Mouse (Mus musculus): ENCODE measurements around the gene Crb2. TPM values are rescaled to one million over a fixed set of nuclear protein-coding genes. Genes with fewer than 3 reads are reported as not detected.

The Crb2 gene
- total RNA-seq, 2 experiments from 2014 or later: 1.1 to 2.7 TPM

- no peak for DNase-seq (ENCODE audit: low spot score in 2 of 2)
Observed at GRCm38 (mm10) chr2:37766027-37766761, 9.9 kb upstream of the Crb2 start.

DNA sequence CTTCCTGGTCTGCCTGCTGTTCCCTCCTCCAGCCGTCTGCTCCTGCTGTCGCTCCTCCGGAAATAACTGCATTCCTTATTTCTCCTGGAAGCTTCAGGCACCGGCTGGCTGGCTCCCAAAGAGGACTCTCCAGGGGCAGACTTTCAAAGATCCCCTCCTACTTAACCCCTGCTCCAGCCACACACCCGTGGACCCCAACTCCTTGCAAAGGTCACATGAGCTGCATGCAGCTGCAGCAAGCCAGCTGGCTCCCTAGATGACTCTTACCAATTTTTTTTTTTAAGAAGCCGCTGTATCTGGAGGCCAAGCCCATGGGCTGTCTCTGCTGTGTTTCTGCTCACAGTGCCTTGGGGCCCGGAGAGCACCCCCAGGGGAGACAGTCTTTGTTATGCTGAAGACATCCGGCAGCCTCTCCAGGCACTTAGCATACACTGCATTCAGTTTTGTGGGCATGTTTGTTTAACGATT lies 8.9 kb upstream of the Crb2 start:
- DNase-seq (ENCODE audit: low spot score in 2 of 2): no peak

DNA sequence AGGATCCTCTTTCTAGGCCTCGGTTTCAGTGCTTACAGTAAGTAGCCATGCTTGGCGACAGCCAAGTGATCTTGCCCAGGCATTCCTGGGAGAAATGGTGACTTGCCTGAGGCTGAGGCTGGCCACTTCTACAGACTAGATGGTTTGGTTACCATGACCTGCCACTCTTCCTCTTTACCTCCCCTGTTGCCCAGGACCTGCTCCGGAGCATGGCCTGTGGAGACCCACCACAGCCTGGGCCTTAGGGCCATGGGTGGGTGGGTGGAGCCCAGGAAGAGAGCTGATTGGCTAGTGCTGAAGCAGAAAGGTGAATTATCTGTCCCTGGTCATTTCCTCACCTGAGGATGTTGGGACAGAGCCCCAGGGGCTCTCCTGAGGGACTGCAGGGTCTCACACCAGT lies 8.3 kb upstream of the Crb2 start:
- DNase-seq (ENCODE audit: low spot score in 2 of 2): no peak

DNA sequence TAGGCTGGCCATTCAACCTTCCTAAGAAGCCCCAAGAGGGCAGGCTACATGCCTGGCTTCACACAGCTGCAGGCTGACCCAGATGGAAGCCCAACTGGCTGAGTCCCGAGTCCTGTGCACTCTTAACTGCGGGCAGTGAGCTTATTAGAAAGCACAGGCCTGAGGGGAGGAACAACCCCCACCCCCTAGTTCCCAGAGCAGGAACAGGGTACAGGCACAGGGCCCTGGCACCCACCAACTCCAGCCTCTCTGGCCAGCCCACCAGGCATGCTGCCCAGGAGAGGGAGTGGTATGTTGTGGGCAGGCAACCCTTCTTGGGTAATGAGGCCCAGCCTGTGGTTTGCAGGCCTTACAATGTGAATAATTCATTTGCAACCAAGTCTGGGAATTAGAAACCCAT lies 7.1 kb upstream of the Crb2 start:
- no peak for DNase-seq (ENCODE audit: low spot score in 2 of 2)

- DNase-seq (ENCODE audit: low spot score in 2 of 2): no peak
Observed at GRCm38 (mm10) chr2:37769793-37770192, 6.3 kb upstream of the Crb2 start.

DNA sequence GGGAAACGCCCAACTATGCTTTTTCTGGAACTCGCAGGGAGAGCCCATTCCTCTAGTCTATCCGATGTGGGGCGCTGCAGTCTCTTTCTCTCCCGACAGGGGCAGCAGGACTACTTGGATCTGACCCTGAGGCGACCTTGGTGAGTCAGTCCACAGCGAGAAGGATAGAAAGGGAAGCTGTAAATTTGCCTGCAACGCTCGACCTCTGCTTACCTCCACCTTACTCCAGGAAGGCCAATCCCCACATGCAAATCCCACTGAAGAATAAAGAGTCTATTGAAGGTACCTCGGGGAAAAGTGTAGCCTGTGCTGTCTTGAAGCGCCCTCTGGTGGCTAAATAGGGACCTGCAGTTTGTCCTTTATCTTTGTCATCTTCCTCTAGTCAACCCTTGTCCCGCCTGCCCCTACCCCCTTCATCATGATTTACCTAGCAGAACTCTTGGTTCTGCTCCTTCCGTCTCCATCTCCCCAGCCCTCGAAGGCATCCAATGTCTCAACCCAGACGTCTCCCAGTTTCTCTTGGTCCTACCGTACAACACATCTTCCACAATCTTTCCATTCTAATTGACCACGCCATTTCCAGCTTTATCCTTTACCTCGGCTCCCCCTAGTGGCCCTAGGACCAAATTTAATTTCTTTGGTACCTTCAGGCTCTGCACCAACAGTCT lies 4.3 kb upstream of the Crb2 start:
- DNase-seq (ENCODE audit: low spot score in 2 of 2): peak; percentile 43 to 76

DNA sequence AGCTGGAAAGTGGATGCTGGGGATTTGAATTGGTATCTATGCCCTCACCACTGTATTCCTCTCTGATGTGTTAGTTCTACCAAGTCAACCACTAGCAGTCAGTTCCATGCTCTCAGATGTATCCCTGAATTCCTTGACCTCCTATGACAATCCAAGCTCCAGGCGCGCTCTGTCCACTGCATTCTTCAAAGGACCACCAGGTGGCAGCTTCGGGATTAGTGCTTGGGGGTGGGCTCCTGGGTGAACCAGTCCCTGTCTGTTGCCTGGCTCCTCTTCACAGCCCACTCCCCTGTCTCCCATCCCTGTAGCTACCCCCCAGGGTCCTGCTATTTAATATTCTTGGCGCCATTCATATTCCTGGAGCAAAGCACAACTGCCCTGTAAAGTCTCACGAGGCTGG lies 1.5 kb upstream of the Crb2 start:
- peak in 1 of 2 experiments; percentile 33 for DNase-seq (ENCODE audit: low spot score in 2 of 2)

GRCm38 (mm10) chr2:37776611-37777411 lies 762 bp downstream of the Crb2 start:
- DNase-seq (ENCODE audit: low spot score in 2 of 2): no peak

DNA sequence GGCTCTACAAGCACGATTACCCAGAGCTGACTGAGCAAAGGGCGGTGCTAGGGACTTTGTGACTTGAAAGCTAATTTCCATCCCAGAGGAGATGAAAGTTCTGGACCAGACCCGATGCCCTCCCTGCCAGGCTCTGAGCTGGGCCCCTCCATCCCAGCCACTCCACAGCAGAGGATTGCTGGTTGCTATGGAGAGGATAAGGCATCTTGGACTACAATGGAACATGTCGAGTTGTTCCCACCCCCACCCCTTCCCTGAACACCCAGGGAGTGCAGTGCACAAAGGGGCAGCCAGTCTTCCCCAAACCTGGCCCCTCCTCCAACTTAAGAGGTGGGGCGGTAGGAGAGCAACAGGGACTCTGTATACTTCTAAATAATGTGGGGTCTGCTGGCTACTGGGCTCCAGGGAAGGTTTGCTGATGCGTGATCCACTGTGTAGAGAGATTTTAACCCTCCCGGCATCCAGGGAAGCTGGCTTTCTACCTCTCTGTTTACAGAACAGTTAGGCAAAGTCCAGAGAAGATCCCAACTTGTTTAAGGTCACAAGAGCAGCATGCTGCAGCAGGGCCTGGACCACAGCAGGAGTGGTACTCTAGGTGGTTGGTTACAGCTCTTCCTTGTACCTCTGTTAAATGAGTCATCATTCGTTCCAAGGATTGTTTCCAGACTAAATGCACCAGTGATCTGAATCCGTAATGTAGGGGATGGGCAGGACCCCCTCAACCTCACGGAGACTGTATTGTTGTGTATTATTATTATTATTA lies 2.1 kb downstream of the Crb2 start:
- DNase-seq (ENCODE audit: low spot score in 2 of 2): no peak

DNA sequence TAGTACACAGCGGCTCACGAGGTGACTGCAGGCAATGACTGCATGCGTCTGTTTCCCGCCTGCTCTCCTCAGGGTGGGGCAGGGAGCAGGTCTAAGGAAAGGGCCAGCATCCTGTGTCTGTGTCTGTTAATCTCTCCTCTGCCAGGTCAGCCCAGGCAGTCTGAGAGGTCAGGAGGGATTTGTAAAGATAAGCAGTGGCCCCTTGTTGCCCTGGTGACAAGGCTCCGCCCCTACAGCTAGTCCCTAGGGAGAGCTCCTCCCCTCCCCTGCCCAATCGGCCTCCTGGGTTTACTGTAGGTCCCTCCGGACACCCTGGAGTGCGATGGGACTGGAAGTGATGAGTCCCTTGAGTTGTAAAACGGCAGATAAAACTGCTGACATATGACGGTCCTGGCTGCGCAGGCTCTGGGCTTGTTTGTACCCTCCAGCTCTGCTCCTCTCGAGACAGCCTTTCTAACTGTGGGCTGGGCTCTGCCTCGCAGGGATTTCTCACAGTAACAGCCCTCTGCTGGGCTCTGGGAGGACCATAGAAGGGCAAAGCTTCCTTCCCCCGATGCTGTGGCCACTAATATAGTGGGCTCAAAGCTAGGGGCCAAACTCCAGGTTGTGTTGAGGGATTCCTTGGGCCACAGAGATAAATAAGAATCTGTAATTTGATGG lies 4.4 kb downstream of the Crb2 start:
- DNase-seq (ENCODE audit: low spot score in 2 of 2): peak in 1 of 2 experiments; percentile 33

DNA sequence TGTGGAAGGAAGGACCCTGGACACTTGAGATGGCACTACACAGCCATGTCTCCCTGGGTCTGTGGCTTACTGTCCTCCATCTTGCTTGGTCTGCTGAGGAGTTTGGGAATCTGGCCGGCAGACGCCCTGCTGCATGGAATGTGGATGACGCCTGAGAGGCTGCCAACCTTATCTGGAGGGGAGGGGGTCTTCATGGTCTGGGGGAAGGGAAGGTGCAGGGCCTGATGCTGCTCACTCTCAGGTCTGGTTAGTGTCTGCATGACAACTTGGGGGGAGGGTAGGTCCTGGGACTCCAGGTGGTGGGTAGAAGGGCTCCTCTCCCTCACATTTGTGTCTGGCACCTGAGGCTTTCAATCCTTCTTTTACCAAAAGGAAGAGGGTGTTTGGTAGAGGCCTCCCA lies 5.4 kb downstream of the Crb2 start:
- no peak for DNase-seq (ENCODE audit: low spot score in 2 of 2)

GRCm38 (mm10) chr2:37782002-37782401 lies 6.0 kb downstream of the Crb2 start:
- DNase-seq (ENCODE audit: low spot score in 2 of 2): no peak

DNA sequence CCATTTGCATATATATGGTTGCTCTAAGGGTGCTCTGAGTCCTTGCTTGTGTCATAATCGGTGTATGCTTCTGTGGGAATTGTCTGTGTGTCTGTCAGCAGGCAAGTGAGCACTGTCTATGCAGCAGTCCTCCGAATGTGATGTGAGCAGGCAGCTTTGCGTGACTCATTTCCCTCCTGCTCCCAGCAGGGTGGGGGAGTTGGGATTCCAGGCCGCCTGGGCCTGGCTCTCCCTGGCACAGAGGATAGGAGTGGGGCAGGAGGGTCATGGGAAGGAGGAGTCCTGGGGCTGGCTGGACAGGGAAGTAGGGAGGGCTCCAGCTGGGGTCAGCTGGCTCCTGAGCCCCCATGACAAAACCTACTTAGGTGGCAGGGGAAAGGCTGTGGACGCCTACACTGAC lies 8.4 kb downstream of the Crb2 start:
- DNase-seq (ENCODE audit: low spot score in 2 of 2): no peak

- DNase-seq (ENCODE audit: low spot score in 2 of 2): no peak
Observed at GRCm38 (mm10) chr2:37786461-37786860, 10.4 kb downstream of the Crb2 start.

DNA sequence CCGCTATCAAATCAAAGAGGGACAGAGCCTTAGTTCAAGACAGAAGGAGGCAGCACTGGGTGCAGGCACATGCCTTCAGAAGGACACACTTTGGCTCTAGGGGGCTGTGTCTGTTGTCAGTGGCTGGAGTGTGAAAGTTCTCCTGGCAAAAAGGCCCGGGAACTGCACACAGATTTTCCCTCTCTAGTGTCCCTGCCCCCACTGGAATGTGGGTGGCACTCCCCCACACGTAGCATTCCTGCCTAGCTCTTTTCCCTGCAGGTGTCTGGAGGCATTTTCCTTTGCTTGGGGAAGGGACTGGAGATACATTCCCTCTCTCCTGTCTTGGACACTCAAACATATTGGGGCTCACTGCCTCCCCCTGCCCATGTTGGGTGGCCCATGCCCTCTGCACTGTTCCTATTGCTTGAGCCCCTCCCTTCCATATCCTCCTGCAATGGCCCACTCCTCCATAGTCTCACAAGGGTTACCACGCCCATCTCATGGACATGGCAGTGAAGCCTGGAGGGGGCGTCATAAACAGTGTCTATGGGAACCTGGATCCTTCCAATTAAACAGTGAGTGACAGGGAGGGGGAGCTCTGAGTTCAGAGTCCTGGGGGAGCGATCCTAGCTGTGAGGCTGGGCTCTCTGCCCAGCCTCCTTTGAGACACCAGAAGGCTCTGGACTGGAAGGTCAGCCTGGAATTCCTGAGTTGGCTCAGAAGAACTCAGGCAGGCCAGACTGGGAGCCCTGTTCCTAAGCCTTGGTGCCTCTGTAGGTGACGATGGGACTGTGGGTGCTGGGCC lies 12.3 kb downstream of the Crb2 start:
- no peak for DNase-seq (ENCODE audit: low spot score in 2 of 2)

DNA sequence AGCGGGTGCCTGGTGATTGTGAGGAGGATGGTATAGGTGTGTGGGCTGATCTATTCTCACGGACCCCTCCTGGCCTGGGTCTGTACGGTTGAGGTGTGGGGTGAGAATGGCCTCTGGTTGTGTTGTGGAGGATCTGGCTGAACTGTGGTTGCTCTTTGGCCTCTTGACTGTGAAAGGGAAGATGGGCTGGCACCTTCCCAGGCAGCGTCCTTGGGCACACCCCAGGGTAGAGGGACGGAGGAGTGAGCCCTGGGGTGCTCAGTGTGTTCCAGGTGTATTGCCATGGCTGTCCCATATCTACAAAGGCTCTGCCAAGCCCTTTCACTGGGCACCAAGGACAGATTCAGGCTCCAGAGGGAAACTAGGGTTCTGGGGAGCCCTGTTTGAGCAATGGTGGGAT lies 13.0 kb downstream of the Crb2 start:
- no peak for DNase-seq (ENCODE audit: low spot score in 2 of 2)

GRCm38 (mm10) chr2:37789995-37790394 lies 13.9 kb downstream of the Crb2 start:
- no peak for DNase-seq (ENCODE audit: low spot score in 2 of 2)

DNA sequence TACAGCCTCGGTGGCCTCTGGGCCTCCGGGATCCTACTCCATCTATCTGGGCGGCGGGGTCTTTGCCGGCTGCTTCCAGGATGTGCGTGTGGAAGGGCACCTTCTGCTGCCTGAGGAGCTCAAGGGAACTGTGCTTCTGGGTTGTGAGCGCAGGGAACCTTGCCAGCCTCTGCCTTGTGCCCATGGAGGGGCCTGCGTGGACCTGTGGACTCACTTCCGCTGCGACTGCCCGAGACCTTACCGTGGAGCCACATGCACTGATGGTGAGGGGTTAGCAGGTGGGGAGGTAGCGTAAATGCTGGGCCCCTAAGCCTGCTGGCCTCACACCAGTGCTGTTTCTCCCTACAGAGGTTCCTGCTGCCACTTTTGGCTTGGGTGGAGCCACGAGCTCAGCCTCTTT lies 14.7 kb downstream of the Crb2 start:
- DNase-seq (ENCODE audit: low spot score in 2 of 2): no peak

GRCm38 (mm10) chr2:37791340-37791739 lies 15.3 kb downstream of the Crb2 start:
- no peak for DNase-seq (ENCODE audit: low spot score in 2 of 2)

- DNase-seq (ENCODE audit: low spot score in 2 of 2): no peak
Observed at GRCm38 (mm10) chr2:37796021-37796420, 20.0 kb downstream of the Crb2 start.
